Mouse (Mus musculus) spleen, postnatal 0 days (tissue): ENCODE results near the gene 4930435E12Rik. TPM values are rescaled to one million over a fixed set of nuclear protein-coding genes. Genes with fewer than 3 reads are reported as not detected.

Experiments
- polyA plus RNA-seq: library from polyadenylated mRNA; unstranded; fragments of >200 nt; fragmentation: Nextera tagmentation; extraction: Ambion mirVana; gene quantifications from 2 replicates; pipeline ENCODE4 v1.2.1, GENCODE M21; 2015

Gene 4930435E12Rik
- not detected in 2 replicates for polyA plus RNA-seq

DNA sequence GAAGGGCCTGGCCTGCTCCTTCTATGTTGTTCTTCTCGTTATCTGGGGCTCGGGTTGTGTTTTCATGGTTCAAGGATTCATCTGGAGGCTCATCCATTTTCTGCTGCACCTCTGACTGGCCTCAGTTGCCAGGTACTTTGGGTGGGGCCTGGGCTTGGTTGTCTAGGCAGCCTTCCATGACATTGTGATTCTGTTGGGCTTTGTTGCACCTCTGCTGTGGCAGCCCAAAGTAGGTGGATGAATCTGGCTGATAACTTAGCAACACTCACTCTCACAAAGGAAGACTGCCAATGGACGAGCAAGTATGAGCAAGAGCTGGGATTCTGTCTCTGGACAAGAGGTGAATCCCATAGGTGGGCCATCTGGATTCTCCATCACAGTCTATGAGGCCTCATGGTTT is at the start of gene 4930435E12Rik:
TSS of gene 4930435E12Rik (minus strand) at position 101 of the 400 bp plus-strand sequence.

DNA sequence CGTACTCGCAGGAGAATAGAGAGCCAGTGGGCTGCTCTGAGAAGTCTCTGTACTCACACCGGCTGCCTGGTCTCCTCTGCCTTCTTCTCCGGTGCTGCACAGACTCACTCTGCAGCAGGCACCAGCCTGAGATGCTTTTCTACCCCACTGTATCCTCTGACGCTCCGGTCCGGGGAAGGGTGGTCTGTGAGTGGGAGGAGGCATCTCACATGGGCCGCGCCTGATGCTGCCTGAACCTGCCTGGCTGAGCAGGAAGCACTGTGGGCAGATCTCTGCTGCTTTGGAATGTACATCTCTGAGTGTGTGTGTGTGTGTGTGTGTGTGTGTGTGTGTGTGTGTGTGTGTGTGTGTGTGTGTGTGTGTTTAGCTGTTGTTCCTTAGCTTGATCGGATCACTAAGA is 28.5 kb downstream of the 4930435E12Rik start, which contains the start of gene Upk1b:
TSS of gene Upk1b (minus strand) at position 238 of the 400 bp plus-strand sequence.

Other genes with a start within 250 kb of the 4930435E12Rik start
- 4.3 and 6.4 TPM in 2 replicates for gene Arhgap31, start 115.5 kb downstream of the 4930435E12Rik start, polyA plus RNA-seq
- gene B4galt4, start 86.5 kb downstream of the 4930435E12Rik start, polyA plus RNA-seq: 5.6 and 6.5 TPM in 2 replicates
- 20.0 and 23.2 TPM in 2 replicates for gene Upk1b, start 28.4 kb downstream of the 4930435E12Rik start, polyA plus RNA-seq
- 0.06 TPM in 1 of 2 replicates, not detected in the other for gene Igsf11, start 63.9 kb upstream of the 4930435E12Rik start, polyA plus RNA-seq